Mouse (Mus musculus): ENCODE data around the gene Agpat4.

DNA sequence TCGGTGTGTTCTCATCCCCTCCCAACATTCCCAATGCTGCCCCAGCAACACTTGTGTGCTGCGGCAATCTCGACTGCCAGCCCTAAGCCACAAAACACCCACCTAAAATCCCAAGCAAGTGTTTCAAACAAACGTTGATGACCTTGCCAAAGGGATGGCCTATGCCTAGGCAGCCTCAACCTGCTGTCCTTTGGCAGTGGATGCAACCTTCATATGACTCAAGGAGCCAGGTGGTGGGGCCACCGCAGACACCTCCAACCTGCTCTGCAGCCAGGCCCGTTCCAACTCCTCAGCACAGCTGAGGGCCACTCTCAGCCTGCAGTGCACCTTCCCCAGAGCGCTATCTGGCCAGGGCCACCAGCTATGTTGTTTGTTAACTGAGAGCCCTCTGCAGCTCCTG, 110.0 kb downstream of the Agpat4 start:
- TF ChIP-seq GATA1 (IDR thresholded peaks at IDR 0.05; ENCODE audit: borderline replicate concordance, low read length) (no peak), FLI1 (IDR thresholded peaks at IDR 0.05; ENCODE audit: low read length) (no peak)
